Comparison of ENCODE assay signal across 9 mouse cellular contexts in genomic region chr13:23309495-23310011, GRCm38 (mm10). TPM values are rescaled to one million over a fixed set of nuclear protein-coding genes. Genes with fewer than 3 reads are reported as not detected.
DNase-seq lines count a peak whose midpoint lies in the region; ATAC-seq and TF ChIP-seq lines count a peak whose summit lies in the region.
"Had no signal": no experiment of that assay in that cellular context is flagged by ENCODE, and none has a peak within 500 bp of the region (broad histone marks: within the 10 kb centered on the region; RNA-seq: fewer than 3 reads in every experiment).

No protein-coding gene starts in this region.

- peak overlapping the region; percentile 64 for H3K4me3 ChIP-seq in erythroblast, embryonic 14.5 days (replicated peaks)
- H3K4me3 ChIP-seq in E14TG2a.4 (replicated peaks; ENCODE audit: low read length) = peak overlapping the region; percentile 83
- peak overlapping the region; percentile 42 for H3K4me3 ChIP-seq in forebrain, embryonic 13.5 days
- H3K4me3 ChIP-seq in liver, embryonic 13.5 days (replicated peaks) = peak overlapping the region; percentile 66
- H3K4me3 ChIP-seq in stomach, embryonic 16.5 days (replicated peaks; ENCODE audit: low read length) = peak overlapping the region; percentile 37
- H3K4me3 ChIP-seq: heart, adult 2 months had no signal

- no peak for TF ChIP-seq CTCF in E14TG2a.4 (conservative IDR thresholded peaks at IDR 0.05; ENCODE audit: low read length)

- peaks cover 6% of the 10 kb centered on the region; the same call in 1 of the 2 replicates for H3K9me3 ChIP-seq in erythroblast, embryonic 14.5 days (ENCODE audit: control insufficient read depth, low read length)
- no peaks in the 10 kb centered on the region for H3K9me3 ChIP-seq in E14TG2a.4 (ENCODE audit: low read length)
- no peaks in the 10 kb centered on the region for H3K9me3 ChIP-seq in forebrain, embryonic 13.5 days (replicated peaks)
- H3K9me3 ChIP-seq in liver, embryonic 13.5 days (replicated peaks) = no peaks in the 10 kb centered on the region
- no peaks in the 10 kb centered on the region for H3K9me3 ChIP-seq in stomach, embryonic 16.5 days (replicated peaks; ENCODE audit: control insufficient read depth, low read length)

- H3K9ac ChIP-seq in forebrain, embryonic 13.5 days = peak overlapping the region; percentile 50; the same call in 1 of the 2 replicates
- peak overlapping the region; percentile 67 for H3K9ac ChIP-seq in liver, embryonic 13.5 days
- H3K9ac ChIP-seq in stomach, embryonic 16.5 days (ENCODE audit: low read length) = no peak overlapping the region

- H3K4me2 ChIP-seq in forebrain, embryonic 13.5 days = peak overlapping the region; percentile 68
- H3K4me2 ChIP-seq in liver, embryonic 13.5 days = peak overlapping the region; percentile 84
- peak overlapping the region; percentile 53 for H3K4me2 ChIP-seq in stomach, embryonic 16.5 days (ENCODE audit: low read depth, low read length)

- under 1% methylated on average over 28 of the region's 28 CpGs for WGBS in forebrain, embryonic 13.5 days
- under 1% methylated on average over 28 of the region's 28 CpGs for WGBS in liver, embryonic 13.5 days (ENCODE audit: insufficient replicate concordance)
- 2% methylated on average over 28 of the region's 28 CpGs for WGBS in stomach, embryonic 16.5 days

- no peak for DNase-seq in liver, embryonic 13.5 days
- no peak for DNase-seq in frontal cortex, postnatal 25 days (ENCODE audit: low spot score in 2 of 2)

- H3K4me1 ChIP-seq in erythroblast, embryonic 14.5 days (ENCODE audit: control insufficient read depth) = peaks cover 27% of the 10 kb centered on the region
- H3K4me1 ChIP-seq in E14TG2a.4 (replicated peaks; ENCODE audit: low read depth, low read length) = peaks cover 46% of the 10 kb centered on the region
- H3K4me1 ChIP-seq in forebrain, embryonic 13.5 days = peaks cover 23% of the 10 kb centered on the region
- peaks cover 43% of the 10 kb centered on the region for H3K4me1 ChIP-seq in liver, embryonic 13.5 days (replicated peaks)
- H3K4me1 ChIP-seq in stomach, embryonic 16.5 days (ENCODE audit: control insufficient read depth, insufficient read depth, low read length) = peaks cover 10% of the 10 kb centered on the region; the same call in 1 of the 2 replicates

- no peak overlapping the region for H3K27ac ChIP-seq in forebrain, embryonic 13.5 days
- H3K27ac ChIP-seq in liver, embryonic 13.5 days = no peak overlapping the region
- no peak overlapping the region for H3K27ac ChIP-seq in stomach, embryonic 16.5 days (ENCODE audit: low read length)
- H3K27ac ChIP-seq: heart, adult 2 months had no signal

- H3K36me3 ChIP-seq in erythroblast, embryonic 14.5 days (ENCODE audit: control insufficient read depth) = no peaks in the 10 kb centered on the region
- no peaks in the 10 kb centered on the region for H3K36me3 ChIP-seq in E14TG2a.4 (ENCODE audit: insufficient read depth, low read length)
- no peaks in the 10 kb centered on the region for H3K36me3 ChIP-seq in forebrain, embryonic 13.5 days (ENCODE audit: poor library complexity, severe bottlenecking)
- no peaks in the 10 kb centered on the region for H3K36me3 ChIP-seq in liver, embryonic 13.5 days
- H3K36me3 ChIP-seq in stomach, embryonic 16.5 days (ENCODE audit: control insufficient read depth, insufficient read depth, low read length) = no peaks in the 10 kb centered on the region

- no peak for ATAC-seq in erythroblast, adult 5-6 weeks (replicated peaks; ENCODE audit: low FRiP score, poor library complexity, severe bottlenecking)
- no peak for ATAC-seq in forebrain, embryonic 13.5 days
- peak; percentile 28; the same call in 1 of the 2 replicates for ATAC-seq in liver, embryonic 13.5 days (ENCODE audit: low read depth)
- ATAC-seq in stomach, embryonic 16.5 days (ENCODE audit: insufficient read depth, low FRiP score) = no peak
- no peak for ATAC-seq in CD4-positive, CD25-positive, alpha-beta regulatory T cell, adult 4 months

- H3K27me3 ChIP-seq in erythroblast, embryonic 14.5 days (ENCODE audit: control insufficient read depth) = peaks cover 87% of the 10 kb centered on the region
- H3K27me3 ChIP-seq in E14TG2a.4 (ENCODE audit: insufficient read depth, low read length) = peaks cover 56% of the 10 kb centered on the region
- H3K27me3 ChIP-seq in forebrain, embryonic 13.5 days = peaks cover 74% of the 10 kb centered on the region
- H3K27me3 ChIP-seq in liver, embryonic 13.5 days = peaks cover 62% of the 10 kb centered on the region
- H3K27me3 ChIP-seq in stomach, embryonic 16.5 days (ENCODE audit: control insufficient read depth, insufficient read depth, low read length) = peaks cover 54% of the 10 kb centered on the region

RNA-seq across cellular contexts. Expression of gene Zfp322a, which starts 59.5 kb away (rescaled TPM):
- 0.01 TPM in 2 replicates for polyA plus RNA-seq in erythroblast, embryonic 14.5 days (2012)
- total RNA-seq in erythroblast, adult 5-6 weeks (2015; ENCODE audit: low replicate concordance) = 10.4 and 10.8 TPM in 2 replicates
- total RNA-seq in erythroblast, adult 5-6 weeks (2017; ENCODE audit: low replicate concordance) = 10.9 and 11.2 TPM in 2 replicates
- polyA plus RNA-seq in forebrain, embryonic 13.5 days (2015; fragmentation: Nextera tagmentation; extraction: Ambion mirVana) = 61.4 and 61.8 TPM in 2 replicates
- 15.2 and 20.1 TPM in 2 replicates for polyA plus RNA-seq in liver, embryonic 13.5 days (2015; fragmentation: Nextera tagmentation; extraction: Ambion mirVana)
- polyA plus RNA-seq in stomach, embryonic 16.5 days (2015; fragmentation: Nextera tagmentation; extraction: Ambion mirVana) = 36.9 and 38.3 TPM in 2 replicates
- polyA plus RNA-seq in CD4-positive, CD25-positive, alpha-beta regulatory T cell, adult 4 months (2017; shearing (Covaris generic)) = 10 to 100 TPM; 29.6 to 34.2 TPM

Comparison
In these comparisons a context has a peak if more than half of its experiments do, and no peak if none do; other contexts are left out.
1. RNA of gene Zfp322a, which starts 59.5 kb away (polyA plus RNA-seq): 61.4 to 61.8 TPM in forebrain, embryonic 13.5 days, 36.9 to 38.3 TPM in stomach, embryonic 16.5 days, 29.6 to 34.2 TPM in CD4-positive, CD25-positive, alpha-beta regulatory T cell, adult 4 months and 15.2 to 20.1 TPM in liver, embryonic 13.5 days; 0.01 TPM in erythroblast, embryonic 14.5 days; every median in the first group is over 10 times any median in the second.
2. Peak in every context shown above with its lines, with median percentiles within 50 percentile points of each other: H3K4me3 ChIP-seq and H3K4me2 ChIP-seq.